ENCODE assay signal across 18 mouse cellular contexts in genomic region chr16:97476524-97476923, GRCm38 (mm10). TPM values are rescaled to one million over a fixed set of nuclear protein-coding genes. Genes with fewer than 3 reads are reported as not detected.
"Had no signal": no experiment of that assay in that cellular context is flagged by ENCODE, and none has a peak within 500 bp of the region (broad histone marks: within the 10 kb centered on the region; RNA-seq: fewer than 3 reads in every experiment).

No protein-coding gene starts in this region.

- H3K27me3 ChIP-seq: liver, embryonic 12.5 days; lung, embryonic 15.5 days; stomach, embryonic 15.5 days had no signal

- H3K9ac ChIP-seq: liver, embryonic 12.5 days; liver, postnatal 0 days; lung, embryonic 15.5 days; stomach, embryonic 15.5 days had no signal

- H3K4me1 ChIP-seq: limb, embryonic 10.5 days; liver, embryonic 12.5 days; lung, embryonic 15.5 days; stomach, embryonic 15.5 days had no signal

- ATAC-seq: liver, embryonic 12.5 days had no signal

- H3K9me3 ChIP-seq: limb, embryonic 10.5 days; liver, embryonic 12.5 days; lung, embryonic 15.5 days; stomach, embryonic 15.5 days had no signal

- DNase-seq: kidney, adult 18-20 months; kidney, postnatal 10 days; kidney, postnatal 4 days; liver, postnatal 0 days; thymus, postnatal 36 days had no signal

- H3K36me3 ChIP-seq: limb, embryonic 10.5 days; liver, embryonic 12.5 days; lung, embryonic 15.5 days; stomach, embryonic 15.5 days had no signal

- H3K27ac ChIP-seq: layer of hippocampus, adult 2 months; limb, embryonic 10.5 days; liver, embryonic 12.5 days; lung, embryonic 15.5 days; stomach, embryonic 15.5 days had no signal

- H3K4me3 ChIP-seq: layer of hippocampus, adult 2 months; limb, embryonic 10.5 days; liver, embryonic 12.5 days; lung, embryonic 15.5 days; stomach, embryonic 15.5 days had no signal

- H3K4me2 ChIP-seq: liver, embryonic 12.5 days; lung, embryonic 15.5 days; midbrain, embryonic 11.5 days; stomach, embryonic 15.5 days had no signal

RNA-seq across cellular contexts. Expression of gene Mx1, which starts 13.8 kb away (rescaled TPM):
- polyA plus RNA-seq: kidney, embryonic 14.5 days; limb, embryonic 10.5 days; neural tube, embryonic 14.5 days had no signal

RNA-seq across cellular contexts. Expression of gene Fam3b, which starts 38.1 kb away (rescaled TPM):
- total RNA-seq: layer of hippocampus, adult 2 months; layer of hippocampus, postnatal 14 days; left cerebral cortex, adult 18-20 months; midbrain, postnatal 0 days had no signal
- polyA plus RNA-seq: kidney, embryonic 14.5 days; limb, embryonic 10.5 days; limb, embryonic 14.5 days; liver, embryonic 12.5 days; liver, postnatal 0 days; lung, embryonic 15.5 days; midbrain, embryonic 11.5 days; midbrain, postnatal 0 days; neural tube, embryonic 14.5 days; spleen, adult 2 months had no signal
